Comparison of ENCODE assay signal across 8 mouse cellular contexts in the genomic region with DNA sequence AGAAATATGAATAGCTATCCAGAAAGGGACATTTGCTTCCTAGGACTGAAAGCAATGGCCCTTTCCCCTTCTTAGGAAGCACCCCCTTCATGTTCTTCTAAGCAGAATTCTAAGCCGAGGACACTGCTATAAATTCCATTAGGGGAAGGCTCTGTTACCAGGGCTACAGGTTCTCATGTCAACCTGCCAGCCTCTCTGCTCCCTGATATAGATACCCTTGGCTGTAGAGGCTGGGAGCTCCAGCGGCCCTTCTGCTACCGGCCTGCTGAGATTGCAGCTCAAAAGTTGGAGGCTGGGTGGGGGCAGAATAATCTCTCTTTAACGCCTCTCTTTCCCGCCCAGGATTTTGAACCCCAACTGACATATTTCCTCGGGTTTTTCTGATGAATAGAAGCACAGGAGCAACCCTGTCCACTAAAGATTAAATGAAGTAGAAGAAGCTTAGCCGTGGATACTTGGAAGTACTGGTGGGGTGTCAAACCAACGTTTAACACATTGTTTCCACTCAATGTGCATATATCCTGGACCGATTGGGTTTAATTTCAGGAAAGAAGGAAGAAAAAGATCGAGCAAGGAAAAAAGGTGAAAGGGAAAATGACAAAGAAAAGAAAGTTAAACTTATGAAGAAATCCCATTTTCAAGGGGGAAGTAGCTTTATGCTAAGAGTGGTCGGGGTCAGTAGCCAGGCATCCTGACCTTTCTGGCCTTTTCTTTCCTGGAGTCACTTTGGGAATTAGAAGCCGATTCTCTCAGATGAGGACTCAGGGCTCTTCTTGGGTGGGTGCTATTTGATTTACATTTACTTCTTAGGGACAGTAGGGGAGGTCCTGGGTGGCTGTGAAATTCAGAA. TPM values are rescaled to one million over a fixed set of nuclear protein-coding genes. Genes with fewer than 3 reads are reported as not detected.
DNase-seq lines count a peak whose midpoint lies in the region; ATAC-seq lines count a peak whose summit lies in the region.
"Had no signal": no experiment of that assay in that cellular context is flagged by ENCODE, and none has a peak within 500 bp of the region (broad histone marks: within the 10 kb centered on the region; RNA-seq: fewer than 3 reads in every experiment).

No protein-coding gene starts in this region.

- peaks cover 12% of the 10 kb centered on the region for H3K27me3 ChIP-seq in embryonic facial prominence, embryonic 12.5 days
- no peaks in the 10 kb centered on the region for H3K27me3 ChIP-seq in hindbrain, embryonic 16.5 days (replicated peaks; ENCODE audit: control insufficient read depth, insufficient read depth, low read length)
- 0 out of 2 replicates have a peak, but pooled peaks cover 3% of the 10 kb centered on the region for H3K27me3 ChIP-seq in stomach, embryonic 14.5 days (ENCODE audit: control insufficient read depth, insufficient read depth, low read length)

- no peak overlapping the region for H3K27ac ChIP-seq in embryonic facial prominence, embryonic 12.5 days
- peak overlapping the region; percentile 70 for H3K27ac ChIP-seq in hindbrain, embryonic 16.5 days (ENCODE audit: low read depth, low read length)
- H3K27ac ChIP-seq in stomach, embryonic 14.5 days (ENCODE audit: low read length) = no peak overlapping the region

- H3K9ac ChIP-seq in embryonic facial prominence, embryonic 12.5 days = no peak overlapping the region
- peak overlapping the region; percentile 41; the same call in 1 of the 2 replicates for H3K9ac ChIP-seq in hindbrain, embryonic 16.5 days (ENCODE audit: low read depth, low read length)
- no peak overlapping the region for H3K9ac ChIP-seq in stomach, embryonic 14.5 days (replicated peaks; ENCODE audit: low read depth, low read length)

- WGBS in embryonic facial prominence, embryonic 12.5 days = 7% methylated on average over 12 of the region's 12 CpGs
- 12% methylated on average over 12 of the region's 12 CpGs for WGBS in hindbrain, embryonic 16.5 days
- 25% methylated on average over 12 of the region's 12 CpGs for WGBS in stomach, embryonic 14.5 days

- H3K36me3 ChIP-seq in embryonic facial prominence, embryonic 12.5 days = no peaks in the 10 kb centered on the region
- H3K36me3 ChIP-seq in hindbrain, embryonic 16.5 days (ENCODE audit: control insufficient read depth, insufficient read depth, low read length) = no peaks in the 10 kb centered on the region
- no peaks in the 10 kb centered on the region for H3K36me3 ChIP-seq in stomach, embryonic 14.5 days (ENCODE audit: control insufficient read depth, insufficient read depth, low read length)

- no peaks in the 10 kb centered on the region for H3K9me3 ChIP-seq in embryonic facial prominence, embryonic 12.5 days
- H3K9me3 ChIP-seq in hindbrain, embryonic 16.5 days (ENCODE audit: control insufficient read depth, low read length) = no peaks in the 10 kb centered on the region
- H3K9me3 ChIP-seq in stomach, embryonic 14.5 days (ENCODE audit: control insufficient read depth, low read depth, low read length) = no peaks in the 10 kb centered on the region

- H3K4me2 ChIP-seq in embryonic facial prominence, embryonic 12.5 days (replicated peaks) = peak overlapping the region; percentile 36
- H3K4me2 ChIP-seq in hindbrain, embryonic 16.5 days (ENCODE audit: low read length) = peak overlapping the region; percentile 45
- peak overlapping the region; percentile 34 for H3K4me2 ChIP-seq in stomach, embryonic 14.5 days (replicated peaks; ENCODE audit: low read depth, low read length)

- no peak for ATAC-seq in embryonic facial prominence, embryonic 12.5 days (ENCODE audit: insufficient number of reproducible peaks, insufficient read depth, low FRiP score, low TSS enrichment)
- ATAC-seq in hindbrain, embryonic 16.5 days = 0 out of 2 replicates have a peak, but pooled peaks have one; percentile 13
- no peak for ATAC-seq in stomach, embryonic 14.5 days (ENCODE audit: insufficient number of reproducible peaks, insufficient read depth, low FRiP score, low read depth)

- H3K4me3 ChIP-seq in embryonic facial prominence, embryonic 12.5 days = no peak overlapping the region
- peak overlapping the region; percentile 18; the same call in 1 of the 2 replicates for H3K4me3 ChIP-seq in hindbrain, embryonic 16.5 days (ENCODE audit: low read length)
- peak overlapping the region; percentile 9; the same call in 1 of the 2 replicates for H3K4me3 ChIP-seq in stomach, embryonic 14.5 days (ENCODE audit: low read depth, low read length)

- H3K4me1 ChIP-seq in embryonic facial prominence, embryonic 12.5 days = peaks cover 35% of the 10 kb centered on the region
- H3K4me1 ChIP-seq in hindbrain, embryonic 16.5 days (ENCODE audit: control insufficient read depth, insufficient read depth, low read depth, low read length) = peaks cover 32% of the 10 kb centered on the region
- H3K4me1 ChIP-seq in stomach, embryonic 14.5 days (ENCODE audit: control insufficient read depth, insufficient read depth, low read length) = peaks cover 26% of the 10 kb centered on the region

- peak; percentile 21 to 24 for DNase-seq in layer of hippocampus, postnatal 25 days (ENCODE audit: extremely low spot score in 1 of 2, low spot score in 1 of 2)
- DNase-seq in layer of hippocampus, adult 9-11 months = no peak
- DNase-seq in frontal cortex, postnatal 10 days (ENCODE audit: low spot score in 2 of 2) = no peak
- no peak for DNase-seq in kidney, adult 11 months
- DNase-seq: lung, adult 2 months had no signal

RNA-seq across cellular contexts. Expression of gene Nr2f1, which starts 8.5 kb away (rescaled TPM):
- total RNA-seq in layer of hippocampus, postnatal 25 days (2021) = 10 to 100 TPM; 90.8 to 98.5 TPM
- polyA plus RNA-seq in embryonic facial prominence, embryonic 12.5 days (2016; fragmentation: Nextera tagmentation; extraction: Ambion mirVana) = 46.5 and 49.0 TPM in 2 replicates
- 42.9 and 44.3 TPM in 2 replicates for polyA plus RNA-seq in hindbrain, embryonic 16.5 days (2015; fragmentation: Nextera tagmentation; extraction: Ambion mirVana)
- polyA plus RNA-seq in stomach, embryonic 14.5 days (2014; fragmentation: Nextera tagmentation; extraction: Ambion mirVana) = 30.1 and 31.4 TPM in 2 replicates

Comparison
In these comparisons a context has a peak if more than half of its experiments do, and no peak if none do; other contexts are left out.
1. DNase-seq: peak in layer of hippocampus, postnatal 25 days (2 of 2); none in layer of hippocampus, adult 9-11 months (single experiment), frontal cortex, postnatal 10 days (0 of 2) and kidney, adult 11 months (single experiment).
2. Peak in every context shown above with its lines, with median percentiles within 50 percentile points of each other: H3K4me2 ChIP-seq.